Mouse (Mus musculus): ENCODE data around the gene Slc35g2. TPM values are rescaled to one million over a fixed set of nuclear protein-coding genes. Genes with fewer than 3 reads are reported as not detected.

Slc35g2 gene
- polyA plus RNA-seq, 1 experiment from 2014 or later = 7.5 TPM

DNA sequence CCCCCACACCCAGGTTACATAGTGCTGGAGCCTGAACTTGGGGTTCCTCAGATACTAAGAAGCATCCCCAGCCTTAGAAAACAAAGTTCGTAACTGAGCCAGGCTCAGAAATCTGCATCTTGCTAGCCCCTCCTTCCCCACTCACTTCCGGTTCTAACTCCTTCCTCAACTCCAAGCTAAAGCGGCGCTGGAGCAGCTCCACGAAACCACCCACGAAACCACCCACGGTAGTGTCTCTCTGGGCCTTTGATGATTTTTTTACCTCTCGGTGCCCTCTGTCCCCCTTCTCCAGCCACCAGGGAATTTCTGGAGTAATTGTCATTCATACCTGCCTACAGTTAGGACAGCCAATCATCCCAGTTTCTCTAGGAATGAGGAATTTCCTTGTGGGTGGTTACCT, 26.7 kb upstream of the Slc35g2 start, which contains the start of gene Stag1:
Gene Stag1 (plus strand): TSS at position 253 of the 400 bp plus-strand sequence.
- DNase-seq (ENCODE audit: low spot score) = no peak
- no peak within 1 kb of the TSS for H3K27ac ChIP-seq (ENCODE audit: low read depth, low read length)
- H3K27me3 ChIP-seq (ENCODE audit: control insufficient read depth, insufficient read depth, low read length) = no peaks in the 10 kb centered on the region
- H3K4me2 ChIP-seq (ENCODE audit: low read depth, low read length, severe bottlenecking) = no peak within 1 kb of the TSS
- H3K36me3 ChIP-seq (ENCODE audit: control insufficient read depth, insufficient read depth, low read length) = no peaks in the 10 kb centered on the region
- 94% methylated on average over 8 of the region's 8 CpGs for WGBS
- H3K9ac ChIP-seq (ENCODE audit: low read length) = no peak within 1 kb of the TSS
- ATAC-seq (replicated peaks; ENCODE audit: low FRiP score) = no peak
- no peaks in the 10 kb centered on the region; the same call in 1 of the 2 replicates for H3K4me1 ChIP-seq (replicated peaks; ENCODE audit: control insufficient read depth, insufficient read depth, low read length)
- H3K9me3 ChIP-seq (ENCODE audit: control insufficient read depth, low read length) = no peaks in the 10 kb centered on the region
- H3K4me3 ChIP-seq (ENCODE audit: low read depth, low read length) = no peak within 1 kb of the TSS

- Histone ChIP-seq H3K27ac (ENCODE audit: low read depth, low read length) (no peak overlapping the region), H3K36me3 (ENCODE audit: control insufficient read depth, insufficient read depth, low read length) (no peaks in the 10 kb centered on the region), H3K4me1 (replicated peaks; ENCODE audit: control insufficient read depth, insufficient read depth, low read length) (no peaks in the 10 kb centered on the region; the same call in 1 of the 2 replicates), H3K9ac (ENCODE audit: low read length) (no peak overlapping the region), H3K4me2 (ENCODE audit: low read depth, low read length, severe bottlenecking) (no peak overlapping the region), H3K9me3 (ENCODE audit: control insufficient read depth, low read length) (no peaks in the 10 kb centered on the region), H3K27me3 (ENCODE audit: control insufficient read depth, insufficient read depth, low read length) (no peaks in the 10 kb centered on the region), H3K4me3 (ENCODE audit: low read depth, low read length) (no peak overlapping the region)
- 91% methylated on average over 8 of the region's 8 CpGs for WGBS
- no peak for DNase-seq (ENCODE audit: low spot score)
- ATAC-seq (replicated peaks; ENCODE audit: low FRiP score) = no peak
Observed at GRCm38 (mm10) chr9:100596317-100596716, 25.4 kb upstream of the Slc35g2 start.

DNA sequence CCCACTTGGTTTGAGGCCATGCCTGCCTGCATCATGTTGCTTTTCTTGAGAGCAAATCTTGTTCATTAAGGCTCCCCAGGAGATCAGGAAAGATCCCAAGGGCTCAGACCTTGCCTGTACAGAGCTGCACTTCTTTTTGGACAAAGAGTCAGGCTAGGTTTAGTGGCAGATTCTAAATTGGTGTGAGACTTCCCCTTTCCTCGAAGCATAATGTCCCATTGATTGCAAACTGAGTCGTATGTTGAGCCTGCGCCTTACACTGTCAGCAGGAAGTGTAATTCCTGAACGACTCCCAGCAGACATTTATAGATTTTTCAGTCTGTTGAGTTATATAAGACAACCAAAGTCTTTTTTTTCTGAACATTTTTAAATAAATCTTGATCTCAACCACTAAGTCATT, 19.6 kb upstream of the Slc35g2 start:
- Histone ChIP-seq H3K9ac (ENCODE audit: low read length) (no peak overlapping the region), H3K27me3 (ENCODE audit: control insufficient read depth, insufficient read depth, low read length) (no peaks in the 10 kb centered on the region), H3K4me3 (ENCODE audit: low read depth, low read length) (no peak overlapping the region), H3K27ac (ENCODE audit: low read depth, low read length) (no peak overlapping the region), H3K9me3 (ENCODE audit: control insufficient read depth, low read length) (no peaks in the 10 kb centered on the region), H3K36me3 (ENCODE audit: control insufficient read depth, insufficient read depth, low read length) (no peaks in the 10 kb centered on the region), H3K4me1 (replicated peaks; ENCODE audit: control insufficient read depth, insufficient read depth, low read length) (no peaks in the 10 kb centered on the region), H3K4me2 (ENCODE audit: low read depth, low read length, severe bottlenecking) (no peak overlapping the region)
- no peak for ATAC-seq (replicated peaks; ENCODE audit: low FRiP score)
- no peak for DNase-seq (ENCODE audit: low spot score)
- WGBS = 77% methylated on average over 4 of the region's 4 CpGs

DNA sequence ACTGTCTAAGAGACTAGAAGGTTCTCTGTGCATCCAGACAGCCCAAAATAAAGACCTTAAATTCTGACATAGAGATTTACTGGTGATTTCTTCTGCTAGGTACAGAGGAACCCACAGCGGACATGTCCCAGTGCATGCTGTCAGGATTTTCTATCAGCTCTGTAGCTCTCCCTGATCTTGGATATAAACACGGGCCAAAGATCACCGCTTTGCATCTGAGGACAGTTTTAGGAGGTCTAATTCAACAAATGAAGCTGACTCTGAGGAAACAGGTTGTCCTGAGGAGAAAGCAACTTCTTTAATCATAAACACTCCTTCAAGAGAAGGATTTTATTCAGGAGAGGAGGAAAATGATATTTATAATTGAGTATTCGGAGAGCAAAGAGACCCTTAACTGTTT, 13.1 kb upstream of the Slc35g2 start:
- Histone ChIP-seq H3K27ac (ENCODE audit: low read depth, low read length) (no peak overlapping the region), H3K9me3 (ENCODE audit: control insufficient read depth, low read length) (no peaks in the 10 kb centered on the region), H3K9ac (ENCODE audit: low read length) (no peak overlapping the region), H3K36me3 (ENCODE audit: control insufficient read depth, insufficient read depth, low read length) (no peaks in the 10 kb centered on the region), H3K4me3 (ENCODE audit: low read depth, low read length) (no peak overlapping the region), H3K4me1 (replicated peaks; ENCODE audit: control insufficient read depth, insufficient read depth, low read length) (peaks cover 11% of the 10 kb centered on the region; the same call in 1 of the 2 replicates), H3K27me3 (ENCODE audit: control insufficient read depth, insufficient read depth, low read length) (no peaks in the 10 kb centered on the region), H3K4me2 (ENCODE audit: low read depth, low read length, severe bottlenecking) (no peak overlapping the region)
- DNase-seq (ENCODE audit: low spot score) (no peak), ATAC-seq (replicated peaks; ENCODE audit: low FRiP score) (no peak)
- WGBS = 86% methylated on average over 4 of the region's 4 CpGs

GRCm38 (mm10) chr9:100582883-100583575, 12.1 kb upstream of the Slc35g2 start:
- Histone ChIP-seq H3K27me3 (ENCODE audit: control insufficient read depth, insufficient read depth, low read length) (no peaks in the 10 kb centered on the region), H3K4me2 (ENCODE audit: low read depth, low read length, severe bottlenecking) (no peak overlapping the region), H3K9ac (ENCODE audit: low read length) (no peak overlapping the region), H3K4me1 (replicated peaks; ENCODE audit: control insufficient read depth, insufficient read depth, low read length) (peaks cover 11% of the 10 kb centered on the region; the same call in 1 of the 2 replicates), H3K9me3 (ENCODE audit: control insufficient read depth, low read length) (no peaks in the 10 kb centered on the region), H3K27ac (ENCODE audit: low read depth, low read length) (peak overlapping the region; percentile 37), H3K4me3 (ENCODE audit: low read depth, low read length) (no peak overlapping the region), H3K36me3 (ENCODE audit: control insufficient read depth, insufficient read depth, low read length) (no peaks in the 10 kb centered on the region)
- ATAC-seq (replicated peaks; ENCODE audit: low FRiP score) (no peak), DNase-seq (ENCODE audit: low spot score) (no peak)
- WGBS = 57% methylated on average over 13 of the region's 13 CpGs

DNA sequence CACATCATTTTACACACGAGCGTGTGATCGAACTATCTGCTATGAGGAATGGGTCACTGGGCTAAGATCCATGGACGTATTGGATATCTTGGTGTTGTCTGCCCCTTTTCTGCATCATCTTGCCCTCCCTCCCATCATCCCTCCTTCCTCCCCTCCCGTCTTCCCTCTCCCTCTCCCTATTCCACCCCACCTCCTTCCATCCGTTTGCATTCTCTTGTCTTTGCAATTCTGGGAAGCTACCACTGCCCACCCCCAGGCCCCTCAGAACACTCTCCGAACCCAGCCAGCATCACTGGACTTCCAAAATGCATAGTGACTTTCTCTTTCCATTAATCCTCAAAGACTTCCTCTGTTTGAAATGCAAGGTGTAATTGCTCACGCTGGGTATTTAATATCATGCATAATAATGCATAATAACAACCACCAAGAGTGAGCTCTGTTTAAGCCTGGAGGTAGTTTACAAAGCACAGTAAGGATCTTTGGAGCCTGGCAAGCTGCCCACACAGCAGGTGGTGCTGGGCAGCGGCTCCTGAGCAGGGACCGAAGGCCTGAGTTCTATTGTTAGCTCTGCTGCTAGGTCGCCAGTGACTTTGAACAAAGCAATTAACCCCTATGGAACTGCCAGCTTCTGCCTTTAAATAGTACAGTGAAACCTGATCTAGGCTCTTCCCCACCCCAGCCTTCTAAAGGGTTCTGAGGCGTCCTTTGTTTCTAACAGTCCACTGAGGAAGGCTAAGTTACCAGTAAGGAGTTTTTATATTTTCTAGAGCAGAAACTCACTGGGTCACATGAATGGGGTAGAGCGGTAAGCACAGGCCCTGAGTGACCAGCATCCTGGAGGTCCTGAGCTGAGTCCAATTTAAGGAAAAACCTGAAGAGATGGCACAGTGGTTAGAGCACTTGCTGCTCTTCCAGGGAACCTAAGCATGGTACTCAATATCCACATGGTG, 10.9 kb upstream of the Slc35g2 start:
- Histone ChIP-seq H3K4me1 (replicated peaks; ENCODE audit: control insufficient read depth, insufficient read depth, low read length) (peaks cover 11% of the 10 kb centered on the region; the same call in 1 of the 2 replicates), H3K4me2 (ENCODE audit: low read depth, low read length, severe bottlenecking) (0 out of 2 replicates have a peak overlapping the region, but pooled peaks have one; percentile 5), H3K9ac (ENCODE audit: low read length) (no peak overlapping the region), H3K27me3 (ENCODE audit: control insufficient read depth, insufficient read depth, low read length) (no peaks in the 10 kb centered on the region), H3K4me3 (ENCODE audit: low read depth, low read length) (no peak overlapping the region), H3K36me3 (ENCODE audit: control insufficient read depth, insufficient read depth, low read length) (no peaks in the 10 kb centered on the region), H3K9me3 (ENCODE audit: control insufficient read depth, low read length) (no peaks in the 10 kb centered on the region), H3K27ac (ENCODE audit: low read depth, low read length) (peak overlapping the region; percentile 37)
- DNase-seq (ENCODE audit: low spot score) (peak; percentile 80), ATAC-seq (replicated peaks; ENCODE audit: low FRiP score) (peak; percentile 84)
- 24% methylated on average over 13 of the region's 13 CpGs for WGBS

GRCm38 (mm10) chr9:100580196-100580740, 9.4 kb upstream of the Slc35g2 start:
- DNase-seq (ENCODE audit: low spot score) = no peak

DNA sequence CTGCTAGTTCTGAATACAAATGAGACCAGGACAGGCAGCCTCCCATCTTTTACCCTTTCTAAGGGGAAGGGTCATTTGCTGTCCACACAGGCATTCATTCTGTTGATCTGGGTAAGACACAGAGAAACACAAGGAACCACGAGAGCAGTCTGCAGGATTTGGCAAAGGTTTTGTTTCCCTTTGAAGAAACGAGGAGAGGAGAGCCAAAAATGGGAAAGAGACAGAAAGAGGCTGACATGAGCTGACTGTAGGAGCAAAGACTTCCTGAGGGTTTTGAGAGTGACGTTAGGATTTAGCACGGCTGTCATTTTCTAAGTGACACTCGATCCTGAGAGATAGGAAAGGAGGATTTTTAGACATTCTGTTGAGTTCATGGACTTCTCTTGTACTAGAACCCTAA, 3.1 kb upstream of the Slc35g2 start:
- H3K9ac ChIP-seq (ENCODE audit: low read length) = no peak overlapping the region
- no peak for DNase-seq (ENCODE audit: low spot score)
- H3K27me3 ChIP-seq (ENCODE audit: control insufficient read depth, insufficient read depth, low read length) = no peaks in the 10 kb centered on the region
- no peak for ATAC-seq (replicated peaks; ENCODE audit: low FRiP score)
- no peak overlapping the region for H3K4me2 ChIP-seq (ENCODE audit: low read depth, low read length, severe bottlenecking)
- no peaks in the 10 kb centered on the region for H3K9me3 ChIP-seq (ENCODE audit: control insufficient read depth, low read length)
- H3K4me3 ChIP-seq (ENCODE audit: low read depth, low read length) = no peak overlapping the region
- H3K4me1 ChIP-seq (replicated peaks; ENCODE audit: control insufficient read depth, insufficient read depth, low read length) = peaks cover 4% of the 10 kb centered on the region; the same call in 1 of the 2 replicates
- WGBS = 62% methylated on average over 5 of the region's 5 CpGs
- H3K36me3 ChIP-seq (ENCODE audit: control insufficient read depth, insufficient read depth, low read length) = no peaks in the 10 kb centered on the region
- H3K27ac ChIP-seq (ENCODE audit: low read depth, low read length) = no peak overlapping the region

More at GRCm38 (mm10) chr9:100580196-100580740, 9.4 kb upstream of the Slc35g2 start:
- Histone ChIP-seq H3K9me3 (ENCODE audit: control insufficient read depth, low read length) (no peaks in the 10 kb centered on the region), H3K4me2 (ENCODE audit: low read depth, low read length, severe bottlenecking) (no peak overlapping the region), H3K27ac (ENCODE audit: low read depth, low read length) (no peak overlapping the region), H3K27me3 (ENCODE audit: control insufficient read depth, insufficient read depth, low read length) (no peaks in the 10 kb centered on the region), H3K4me3 (ENCODE audit: low read depth, low read length) (no peak overlapping the region), H3K36me3 (ENCODE audit: control insufficient read depth, insufficient read depth, low read length) (no peaks in the 10 kb centered on the region), H3K4me1 (replicated peaks; ENCODE audit: control insufficient read depth, insufficient read depth, low read length) (peaks cover 11% of the 10 kb centered on the region; the same call in 1 of the 2 replicates), H3K9ac (ENCODE audit: low read length) (peak overlapping the region; percentile 31; the same call in 1 of the 2 replicates)
- no peak for ATAC-seq (replicated peaks; ENCODE audit: low FRiP score)
- WGBS = 37% methylated on average over 20 of the region's 20 CpGs

Data from forebrain, embryonic 11.5 days (tissue).